ENCODE assay signal across 29 mouse cellular contexts in genomic region chr9:80340927-80341326, GRCm38 (mm10).
A peak's percentile ranks its signal among the peaks of the same experiment; 100 is the strongest.
DNase-seq lines count a peak whose midpoint lies in the region; ATAC-seq lines count a peak whose summit lies in the region.
"Had no signal": no experiment of that assay in that cellular context is flagged by ENCODE, and none has a peak within 500 bp of the region (broad histone marks: within the 10 kb centered on the region; RNA-seq: fewer than 3 reads in every experiment).

No protein-coding gene starts in this region.

- intact Hi-C loops in gastrocnemius, postnatal 36 days (cut with DNase I) = no loop called here

- no peak overlapping the region for H3K27ac ChIP-seq in forebrain, embryonic 14.5 days (ENCODE audit: low read depth, low read length)
- no peak overlapping the region for H3K27ac ChIP-seq in forebrain, embryonic 11.5 days (ENCODE audit: low read depth, low read length)
- H3K27ac ChIP-seq: embryonic facial prominence, embryonic 12.5 days; heart, embryonic 10.5 days; heart, embryonic 15.5 days; hindbrain, embryonic 13.5 days; kidney, postnatal 0 days; limb, embryonic 13.5 days; lung, embryonic 15.5 days had no signal

- no peaks in the 10 kb centered on the region for H3K9me3 ChIP-seq in forebrain, embryonic 14.5 days (replicated peaks; ENCODE audit: control insufficient read depth, low read length)
- no peaks in the 10 kb centered on the region for H3K9me3 ChIP-seq in forebrain, embryonic 11.5 days (ENCODE audit: control insufficient read depth, low read length)
- H3K9me3 ChIP-seq: embryonic facial prominence, embryonic 12.5 days; heart, embryonic 10.5 days; heart, embryonic 15.5 days; hindbrain, embryonic 13.5 days; limb, embryonic 13.5 days; lung, embryonic 15.5 days had no signal

- H3K36me3 ChIP-seq in forebrain, embryonic 14.5 days (ENCODE audit: control insufficient read depth, insufficient read depth, low read length) = no peaks in the 10 kb centered on the region
- no peaks in the 10 kb centered on the region for H3K36me3 ChIP-seq in forebrain, embryonic 11.5 days (ENCODE audit: control insufficient read depth, insufficient read depth, low read length)
- H3K36me3 ChIP-seq: embryonic facial prominence, embryonic 12.5 days; heart, embryonic 10.5 days; heart, embryonic 15.5 days; hindbrain, embryonic 13.5 days; limb, embryonic 13.5 days; lung, embryonic 15.5 days had no signal

- WGBS in forebrain, embryonic 14.5 days = 14% methylated on average over 1 of the region's 1 CpGs
- 56% methylated on average over 1 of the region's 1 CpGs for whole genome bisulfite sequencing in forebrain, embryonic 11.5 days

- no peaks in the 10 kb centered on the region for H3K27me3 ChIP-seq in forebrain, embryonic 14.5 days (replicated peaks; ENCODE audit: control insufficient read depth, insufficient read depth, low read length)
- H3K27me3 ChIP-seq in forebrain, embryonic 11.5 days (ENCODE audit: control insufficient read depth, insufficient read depth, low read length) = no peaks in the 10 kb centered on the region
- H3K27me3 ChIP-seq: embryonic facial prominence, embryonic 12.5 days; heart, embryonic 15.5 days; hindbrain, embryonic 13.5 days; limb, embryonic 13.5 days; lung, embryonic 15.5 days had no signal

- ATAC-seq in forebrain, embryonic 14.5 days = peak; percentile 46; the same call in 1 of the 2 replicates
- no peak for ATAC-seq in forebrain, embryonic 11.5 days (replicated peaks; ENCODE audit: low FRiP score)
- ATAC-seq: activated CD4-positive, CD25-positive, alpha-beta regulatory T cell, adult 4 months; intestine, embryonic 16.5 days had no signal

- DNase-seq in forebrain, embryonic 14.5 days (ENCODE audit: low spot score) = peak; percentile 69
- no peak for DNase-seq in forebrain, embryonic 11.5 days (ENCODE audit: low spot score)
- DNase-seq in gastrocnemius, postnatal 25 days = peak; percentile 20
- DNase-seq in gastrocnemius, postnatal 36 days = no peak
- peak; percentile 48 for DNase-seq in testis, postnatal 10 days (ENCODE audit: low spot score)
- DNase-seq in testis, postnatal 14 days (ENCODE audit: low spot score) = no peak
- no peak for DNase-seq in retina, embryonic 14.5 days (ENCODE audit: low spot score)
- no peak for DNase-seq in adrenal gland, postnatal 14 days
- DNase-seq: adrenal gland, adult 2 months; cerebellum, adult 11 months; cerebellum, adult 9-10 months; cerebellum, postnatal 36 days; heart, postnatal 4 days; kidney, adult 8-10 months; kidney, postnatal 4 days; retina, postnatal 1 day; right cerebral cortex, postnatal 14 days; thymus, postnatal 25 days had no signal

- no peak overlapping the region for H3K9ac ChIP-seq in forebrain, embryonic 14.5 days (ENCODE audit: low read length)
- no peak overlapping the region for H3K9ac ChIP-seq in forebrain, embryonic 11.5 days (ENCODE audit: low read length)
- H3K9ac ChIP-seq: embryonic facial prominence, embryonic 12.5 days; heart, embryonic 15.5 days; hindbrain, embryonic 13.5 days; limb, embryonic 13.5 days; lung, embryonic 15.5 days had no signal

- no peak overlapping the region for H3K4me2 ChIP-seq in forebrain, embryonic 14.5 days (ENCODE audit: low read length)
- no peak overlapping the region for H3K4me2 ChIP-seq in forebrain, embryonic 11.5 days (ENCODE audit: low read depth, low read length, severe bottlenecking)
- H3K4me2 ChIP-seq: embryonic facial prominence, embryonic 12.5 days; heart, embryonic 15.5 days; hindbrain, embryonic 13.5 days; limb, embryonic 13.5 days; liver, embryonic 11.5 days; lung, embryonic 15.5 days; midbrain, embryonic 11.5 days had no signal

- H3K4me3 ChIP-seq in forebrain, embryonic 14.5 days (ENCODE audit: low read depth, low read length) = no peak overlapping the region
- H3K4me3 ChIP-seq in forebrain, embryonic 11.5 days (ENCODE audit: low read depth, low read length) = no peak overlapping the region
- H3K4me3 ChIP-seq: embryonic facial prominence, embryonic 12.5 days; heart, embryonic 10.5 days; heart, embryonic 15.5 days; hindbrain, embryonic 13.5 days; limb, embryonic 13.5 days; lung, embryonic 15.5 days had no signal

- no peaks in the 10 kb centered on the region for H3K4me1 ChIP-seq in forebrain, embryonic 14.5 days (ENCODE audit: control insufficient read depth, insufficient read depth, low read length)
- H3K4me1 ChIP-seq in forebrain, embryonic 11.5 days (replicated peaks; ENCODE audit: control insufficient read depth, insufficient read depth, low read length) = no peaks in the 10 kb centered on the region
- H3K4me1 ChIP-seq: embryonic facial prominence, embryonic 12.5 days; heart, embryonic 10.5 days; heart, embryonic 15.5 days; hindbrain, embryonic 13.5 days; limb, embryonic 13.5 days; lung, embryonic 15.5 days had no signal

Comparison
In these comparisons a context has a peak if more than half of its experiments do, and no peak if none do; other contexts are left out.
1. DNase-seq: peak in forebrain, embryonic 14.5 days (single experiment), gastrocnemius, postnatal 25 days (single experiment) and testis, postnatal 10 days (single experiment); none in forebrain, embryonic 11.5 days (single experiment), gastrocnemius, postnatal 36 days (0 of 2), testis, postnatal 14 days (single experiment), retina, embryonic 14.5 days (single experiment) and adrenal gland, postnatal 14 days (single experiment).